26 mouse cellular contexts compared by ENCODE assay signal in the genomic region with DNA sequence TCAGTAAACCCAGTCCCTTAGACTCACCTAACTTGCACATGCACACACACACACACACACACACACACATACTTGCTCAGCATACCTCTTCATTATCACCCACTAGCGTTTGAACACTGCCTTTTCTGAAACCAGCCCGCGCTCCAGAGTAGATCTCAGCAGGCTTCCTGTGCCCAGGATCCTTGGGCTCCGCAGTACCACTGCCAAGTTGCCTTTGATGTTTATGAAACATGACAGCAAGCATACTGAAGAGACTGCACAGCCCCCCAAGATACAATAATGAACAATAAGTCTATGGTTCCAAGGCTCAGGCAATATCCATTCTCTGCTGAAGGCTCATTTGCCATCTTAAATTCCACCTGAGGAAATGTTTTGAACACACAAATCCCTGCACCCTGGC. TPM values are rescaled to one million over a fixed set of nuclear protein-coding genes. Genes with fewer than 3 reads are reported as not detected.
DNase-seq lines count a peak whose midpoint lies in the region; ATAC-seq and TF ChIP-seq lines count a peak whose summit lies in the region.
"Had no signal": no experiment of that assay in that cellular context is flagged by ENCODE, and none has a peak within 500 bp of the region (broad histone marks: within the 10 kb centered on the region; RNA-seq: fewer than 3 reads in every experiment).

No protein-coding gene starts in this region.

- dilution Hi-C loops in CH12.LX (cut with MboI; ENCODE audit: extremely low pct_ligation_motif_present, extremely low pct_unique_long_range_greater_than_20kb, low sequenced_read_pairs): no loop called here

- no peak for TF ChIP-seq RAD21 in CH12.LX (IDR thresholded peaks at IDR 0.05; ENCODE audit: low read depth, low read length)

- H3K79me2 ChIP-seq in CH12.LX (replicated peaks; ENCODE audit: control insufficient read depth, extremely low read depth, insufficient read depth, poor library complexity, severe bottlenecking): no peaks in the 10 kb centered on the region

- no peak for ATAC-seq in embryonic facial prominence, embryonic 14.5 days (ENCODE audit: low read depth)
- ATAC-seq: forebrain, embryonic 14.5 days; inflammation-experienced regulatory T-cells, adult 6 months had no signal

- H3K9ac ChIP-seq in embryonic facial prominence, embryonic 14.5 days (ENCODE audit: low read depth, low read length): no peak overlapping the region
- peak overlapping the region; percentile 52; the same call in 1 of the 2 replicates for H3K9ac ChIP-seq in CH12.LX (ENCODE audit: insufficient read depth, low read depth)
- H3K9ac ChIP-seq: embryonic facial prominence, embryonic 15.5 days; heart, embryonic 12.5 days had no signal

- no peaks in the 10 kb centered on the region for H3K9me3 ChIP-seq in embryonic facial prominence, embryonic 14.5 days (ENCODE audit: control insufficient read depth, low read length)
- H3K9me3 ChIP-seq in embryonic facial prominence, embryonic 10.5 days: no peaks in the 10 kb centered on the region
- no peaks in the 10 kb centered on the region for H3K9me3 ChIP-seq in CH12.LX (replicated peaks; ENCODE audit: low read length)
- H3K9me3 ChIP-seq: embryonic facial prominence, embryonic 15.5 days; forebrain, embryonic 10.5 days; G1E; heart, embryonic 12.5 days; hindbrain, embryonic 10.5 days had no signal

- H3K4me3 ChIP-seq in embryonic facial prominence, embryonic 14.5 days (ENCODE audit: low read depth, low read length): no peak overlapping the region
- H3K4me3 ChIP-seq in embryonic facial prominence, embryonic 10.5 days: no peak overlapping the region
- H3K4me3 ChIP-seq in CH12.LX (replicated peaks in 1 of 3; ENCODE audit: low read depth in 2 of 3, low read length in 2 of 3, poor library complexity in 1 of 3): no peak overlapping the region
- H3K4me3 ChIP-seq: embryonic facial prominence, embryonic 15.5 days; erythroblast, embryonic 14.5 days; forebrain, embryonic 10.5 days; gastrocnemius, adult 2 months; heart, embryonic 12.5 days; hindbrain, embryonic 10.5 days had no signal

- no peak; the same call in 1 of the 2 replicates for TF ChIP-seq EP300 in CH12.LX (IDR thresholded peaks at IDR 0.05; ENCODE audit: low read length)

- DNase-seq in embryonic facial prominence, embryonic 14.5 days (ENCODE audit: low spot score): peak; percentile 20
- DNase-seq in embryonic facial prominence, embryonic 10.5 days (ENCODE audit: low spot score): no peak
- DNase-seq in left cerebral cortex, postnatal 4 days: peak; percentile 64
- no peak for DNase-seq in left cerebral cortex, adult 8-10 months (ENCODE audit: low spot score in 2 of 2)
- DNase-seq in CH12.LX (ENCODE audit: extremely low read depth): no peak
- DNase-seq in brain, embryonic 14.5 days (ENCODE audit: low read depth): peak; percentile 40
- DNase-seq in urinary bladder, postnatal 14 days (ENCODE audit: low spot score): no peak
- no peak for DNase-seq in urinary bladder, postnatal 4 days (ENCODE audit: low spot score in 2 of 2)
- DNase-seq: adrenal gland, adult 8-10 months; adrenal gland, postnatal 36 days; cerebellum, adult 11 months; cerebellum, postnatal 36 days; gastrocnemius, adult 2 months; gastrocnemius, postnatal 25 days had no signal

- no peak for TF ChIP-seq CTCF in CH12.LX (conservative IDR thresholded peaks at IDR 0.05 in 1 of 2, IDR thresholded peaks at IDR 0.05 in 1 of 2; ENCODE audit: low read depth in 2 of 2, low read length in 2 of 2)
- TF ChIP-seq CTCF in brain, embryonic 14.5 days (IDR thresholded peaks at IDR 0.05; ENCODE audit: borderline replicate concordance, extremely low read depth, insufficient read depth, insufficient read length): no peak

- in situ Hi-C loops in CH12.LX (cut with MboI; ENCODE audit: low pct_ligation_motif_present, low pct_unique_long_range_greater_than_20kb, low sequenced_read_pairs): no loop called here

- no peaks in the 10 kb centered on the region for H3K27me3 ChIP-seq in embryonic facial prominence, embryonic 14.5 days (replicated peaks; ENCODE audit: control insufficient read depth, insufficient read depth, low read length)
- H3K27me3 ChIP-seq in embryonic facial prominence, embryonic 10.5 days (replicated peaks; ENCODE audit: low read depth, poor library complexity, severe bottlenecking): no peaks in the 10 kb centered on the region
- H3K27me3 ChIP-seq in CH12.LX (replicated peaks): no peaks in the 10 kb centered on the region
- H3K27me3 ChIP-seq: heart, embryonic 12.5 days had no signal

- no peaks in the 10 kb centered on the region for H3K36me3 ChIP-seq in embryonic facial prominence, embryonic 14.5 days (ENCODE audit: control insufficient read depth, insufficient read depth, low read length)
- H3K36me3 ChIP-seq in embryonic facial prominence, embryonic 10.5 days (replicated peaks): no peaks in the 10 kb centered on the region
- no peaks in the 10 kb centered on the region for H3K36me3 ChIP-seq in CH12.LX (replicated peaks in 1 of 2; ENCODE audit: control insufficient read depth in 1 of 2, insufficient read depth in 1 of 2, low read length in 1 of 2)
- H3K36me3 ChIP-seq: embryonic facial prominence, embryonic 15.5 days; forebrain, embryonic 10.5 days; G1E; heart, embryonic 12.5 days; hindbrain, embryonic 10.5 days had no signal

- 69% methylated on average over 4 of the region's 4 CpGs for WGBS in embryonic facial prominence, embryonic 14.5 days
- WGBS in embryonic facial prominence, embryonic 10.5 days: 75% methylated on average over 4 of the region's 4 CpGs

- H3K4me2 ChIP-seq in embryonic facial prominence, embryonic 14.5 days (ENCODE audit: low read depth, low read length): no peak overlapping the region
- peak overlapping the region; percentile 48 for H3K4me2 ChIP-seq in CH12.LX (ENCODE audit: insufficient read depth, low read depth, poor library complexity, severe bottlenecking)
- H3K4me2 ChIP-seq: embryonic facial prominence, embryonic 15.5 days; heart, embryonic 12.5 days had no signal

- no peak for TF ChIP-seq POLR2A in CH12.LX (IDR thresholded peaks at IDR 0.05; ENCODE audit: low read depth, low read length)
- TF ChIP-seq POLR2A in brain, embryonic 14.5 days (IDR thresholded peaks at IDR 0.05; ENCODE audit: borderline replicate concordance, extremely low read depth, insufficient read depth, insufficient read length, poor library complexity, severe bottlenecking): no peak

- no peak overlapping the region for H3K27ac ChIP-seq in embryonic facial prominence, embryonic 14.5 days (replicated peaks; ENCODE audit: low read depth, low read length)
- no peak overlapping the region for H3K27ac ChIP-seq in embryonic facial prominence, embryonic 10.5 days (replicated peaks)
- peak overlapping the region; percentile 32; the same call in 1 of the 2 replicates for H3K27ac ChIP-seq in CH12.LX (ENCODE audit: insufficient read depth, low read depth)
- H3K27ac ChIP-seq: embryonic facial prominence, embryonic 15.5 days; forebrain, embryonic 10.5 days; gastrocnemius, adult 2 months; hindbrain, embryonic 10.5 days had no signal

- intact Hi-C loops in left cerebral cortex, postnatal 4 days (cut with DNase I): no loop called here

- no peaks in the 10 kb centered on the region for H3K4me1 ChIP-seq in embryonic facial prominence, embryonic 14.5 days (ENCODE audit: control insufficient read depth, insufficient read depth, low read length)
- no peaks in the 10 kb centered on the region for H3K4me1 ChIP-seq in embryonic facial prominence, embryonic 10.5 days
- peaks cover 17 to 33% of the 10 kb centered on the region in 2 experiments for H3K4me1 ChIP-seq in CH12.LX (ENCODE audit: control insufficient read depth in 1 of 2, insufficient read depth in 2 of 2)
- H3K4me1 ChIP-seq: embryonic facial prominence, embryonic 15.5 days; forebrain, embryonic 10.5 days; heart, embryonic 12.5 days; hindbrain, embryonic 10.5 days had no signal

TF ChIP-seq in CH12.LX, 34 proteins besides CTCF, POLR2A, EP300 and RAD21:
- no peak for TF ChIP-seq ELF1 (IDR thresholded peaks at IDR 0.05; ENCODE audit: low read depth, low read length)
- TF ChIP-seq SMC3 (IDR thresholded peaks at IDR 0.05; ENCODE audit: low read depth, low read length): no peak
- no peak for TF ChIP-seq IRF4 (IDR thresholded peaks at IDR 0.05; ENCODE audit: low read depth, low read length)
- TF ChIP-seq MYC (IDR thresholded peaks at IDR 0.05; ENCODE audit: low read depth, low read length): no peak
- TF ChIP-seq SIN3A (IDR thresholded peaks at IDR 0.05; ENCODE audit: low read length): no peak
- TF ChIP-seq ZKSCAN1 (IDR thresholded peaks at IDR 0.05; ENCODE audit: borderline replicate concordance, low read depth, low read length): no peak
- no peak for TF ChIP-seq ZMIZ1 (IDR thresholded peaks at IDR 0.05; ENCODE audit: low read depth, low read length)
- no peak for TF ChIP-seq E2F4 (IDR thresholded peaks at IDR 0.05; ENCODE audit: insufficient replicate concordance, low read depth, low read length)
- TF ChIP-seq ZNF384 (IDR thresholded peaks at IDR 0.05; ENCODE audit: low read depth, low read length): no peak
- TF ChIP-seq BHLHE40 (IDR thresholded peaks at IDR 0.05; ENCODE audit: low read depth, low read length): no peak
- no peak for TF ChIP-seq NRF1 (IDR thresholded peaks at IDR 0.05; ENCODE audit: low read depth, low read length)
- TF ChIP-seq PAX5 (IDR thresholded peaks at IDR 0.05; ENCODE audit: low read length): no peak
- no peak for TF ChIP-seq TBP (conservative IDR thresholded peaks at IDR 0.05; ENCODE audit: low read depth, low read length)
- no peak for TF ChIP-seq MXI1 (IDR thresholded peaks at IDR 0.05; ENCODE audit: low read depth, low read length)

RNA-seq across cellular contexts. Expression of a gene that starts 1.8 kb away (rescaled TPM):
- not detected in 2 replicates for polyA plus RNA-seq in embryonic facial prominence, embryonic 14.5 days (2014; fragmentation: Nextera tagmentation; extraction: Ambion mirVana)
- not detected in 2 replicates for polyA plus RNA-seq in embryonic facial prominence, embryonic 10.5 days (2016; fragmentation: Nextera tagmentation; extraction: Ambion mirVana)
- 1 to 10 TPM in 1 of 2 experiments, under 1 TPM in 1; 0.96 to 1.0 TPM for total RNA-seq in left cerebral cortex, postnatal 4 days (2021)
- total RNA-seq in left cerebral cortex, adult 8-10 months (2022): 1 to 10 TPM; 4.1 to 7.3 (median 4.3) TPM
- 0.13 and 0.38 TPM in 2 replicates for total RNA-seq in CH12.LX (2012; rRNA removed)
- total RNA-seq in CH12.LX (2014; rRNA removed): 0.13 TPM in 1 of 2 replicates, not detected in the other
- polyA plus RNA-seq in CH12.LX (2012; ENCODE audit: insufficient read length, low read depth): not detected in 2 replicates
- polyA plus RNA-seq in brain, embryonic 14.5 days (2012; rRNA removed): 0.09 and 0.10 TPM in 2 replicates
- total RNA-seq: adrenal gland, postnatal 36 days; gastrocnemius, adult 2 months; gastrocnemius, postnatal 25 days; granulocyte monocyte progenitor cell, adult 5-6 weeks; heart, adult 8-10 months; heart, postnatal 25 days had no signal
- polyA plus RNA-seq: embryonic facial prominence, embryonic 15.5 days; erythroblast, embryonic 14.5 days; forebrain, embryonic 10.5 days; G1E; heart, embryonic 12.5 days; heart, embryonic 16.5 days; hindbrain, embryonic 10.5 days; inflammation-experienced regulatory T-cells, adult 6 months had no signal

Comparison
In these comparisons a context has a peak if more than half of its experiments do, and no peak if none do; other contexts are left out.
1. DNase-seq: peak in embryonic facial prominence, embryonic 14.5 days (single experiment), left cerebral cortex, postnatal 4 days (single experiment) and brain, embryonic 14.5 days (single experiment); none in embryonic facial prominence, embryonic 10.5 days (single experiment), left cerebral cortex, adult 8-10 months (0 of 2), CH12.LX (single experiment), urinary bladder, postnatal 14 days (single experiment) and urinary bladder, postnatal 4 days (0 of 2).